Mouse (Mus musculus) ES-E14 (cell line): ENCODE measurements at regions not wholly inside any gene's neighbourhood (a gene's known extent, or its start where the extent isn't known, plus 50 kb on each side); places are given as distances from the start of the nearest gene placed in this dataset.

Experiments used
- CHD2 ChIP-seq: IDR thresholded peaks from 2 replicates; pipeline ENCODE4 v1.6.1; 2014; ENCODE audit warnings: mild to moderate bottlenecking, low read depth, low read length, inconsistent platforms
- HCFC1 ChIP-seq: IDR thresholded peaks from 2 replicates; pipeline ENCODE4 v1.6.1; 2012; ENCODE audit warnings: low read length, inconsistent platforms, borderline replicate concordance; ENCODE audit not compliant: insufficient read depth
- MAFK ChIP-seq: IDR thresholded peaks from 2 replicates; pipeline ENCODE4 v1.6.1; 2014; ENCODE audit warnings: mild to moderate bottlenecking, low read depth, low read length, inconsistent platforms; ENCODE audit not compliant: insufficient read depth
- ZC3H11A ChIP-seq: IDR thresholded peaks from 2 replicates; pipeline ENCODE4 v1.6.1; 2012; ENCODE audit warnings: low read depth, mild to moderate bottlenecking, inconsistent platforms, low read length, borderline replicate concordance
- ZNF384 ChIP-seq: IDR thresholded peaks from 2 replicates; pipeline ENCODE4 v1.6.1; 2012; ENCODE audit warnings: low read depth, low read length, inconsistent platforms

DNA sequence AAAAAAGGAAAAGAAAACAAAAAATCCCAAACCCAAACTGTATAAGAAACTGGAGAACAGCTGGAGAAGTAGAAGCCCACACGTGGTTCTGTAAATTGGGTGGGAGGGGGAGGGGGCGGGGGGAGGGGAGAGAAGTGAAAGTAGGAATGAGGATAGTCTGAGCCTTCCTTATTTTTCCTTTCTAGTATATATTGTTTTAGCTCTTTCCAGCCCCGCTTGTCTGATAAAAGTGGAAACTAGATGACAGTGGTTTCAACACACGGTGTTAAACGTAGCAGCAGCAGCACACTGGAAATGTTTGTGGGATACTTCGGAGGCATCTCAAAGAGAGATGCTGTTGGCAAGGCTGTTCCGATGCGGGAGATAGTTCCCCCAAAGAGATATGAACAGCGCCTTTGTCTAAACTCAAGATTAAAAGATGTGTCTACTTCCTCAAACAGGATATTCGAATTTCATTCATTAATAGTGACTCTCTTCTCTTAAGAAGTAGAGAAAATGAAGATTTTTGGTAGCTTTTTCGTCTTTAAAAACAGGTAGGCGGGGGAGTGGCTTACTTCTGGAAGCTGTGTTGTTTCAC, 1588.3 kb downstream of the 4930444P10Rik start:
- TF ChIP-seq MAFK = no peak
- TF ChIP-seq HCFC1 = no peak
- no peak for TF ChIP-seq ZNF384
- no peak for TF ChIP-seq ZC3H11A
- TF ChIP-seq CHD2 = no peak
